Mouse (Mus musculus) kidney, adult 8-10 months (tissue): ENCODE measurements around the gene Arpin.

Source experiments
- DNase-seq, 2 experiments: peaks; one replicate each; pipeline ENCODE4 v3.0.0; 2022

Gene Arpin

DNA sequence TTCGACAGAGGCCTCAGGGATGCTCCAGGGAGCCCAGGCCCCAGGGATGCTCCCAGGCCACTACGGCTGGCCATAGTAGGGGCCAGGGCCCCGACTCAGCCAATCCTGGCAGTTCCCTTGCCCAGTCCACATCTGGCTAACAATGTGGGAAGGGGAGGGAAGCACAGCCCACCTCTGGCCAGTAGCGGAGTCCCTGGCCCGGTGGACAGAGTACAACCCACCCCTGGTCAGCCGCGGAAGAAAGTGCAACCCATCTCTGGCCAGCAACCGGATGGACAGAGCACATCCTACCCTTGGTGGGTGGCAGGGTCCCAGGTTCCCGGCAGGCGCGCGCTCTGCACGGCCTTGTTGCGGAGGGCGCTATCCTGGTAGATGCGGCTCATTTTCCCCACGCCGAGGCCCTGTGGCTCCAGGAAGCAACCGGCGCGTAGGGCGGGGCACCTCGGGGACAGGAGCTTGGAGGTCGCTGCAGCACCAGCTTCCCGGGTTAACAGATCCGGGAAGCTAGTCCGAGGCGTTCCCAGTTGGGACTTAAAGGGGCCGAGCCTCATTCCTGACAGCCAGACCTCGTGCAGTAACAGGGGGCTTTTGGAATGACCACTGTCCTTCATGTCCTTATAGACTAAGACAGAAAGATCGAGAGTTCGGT lies at the start of gene Arpin:
TSS of gene Arpin (minus strand) at position 498 of the 649 bp plus-strand sequence.
- peak; percentile 74 to 79 for DNase-seq

DNA sequence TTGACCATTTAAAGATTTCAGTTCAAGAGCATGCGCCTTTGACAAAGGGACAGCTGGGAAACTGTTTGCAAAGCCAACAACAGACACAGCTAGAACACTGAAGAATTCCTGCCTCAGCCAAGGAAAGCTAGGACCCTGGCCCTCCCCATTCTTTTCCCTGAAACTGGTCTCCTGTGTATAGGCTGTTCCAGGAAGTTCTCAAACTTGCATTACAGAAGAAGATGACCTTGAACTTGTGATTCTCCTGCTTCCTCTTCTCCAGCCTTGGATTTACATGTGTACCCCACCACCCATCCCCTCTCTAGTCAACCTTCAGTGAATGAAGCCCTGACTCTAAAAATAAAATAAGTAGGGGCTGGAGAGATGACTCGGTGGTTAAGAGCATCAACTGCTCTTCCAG lies 40.2 kb upstream of the Arpin start:
- no peak for DNase-seq

DNA sequence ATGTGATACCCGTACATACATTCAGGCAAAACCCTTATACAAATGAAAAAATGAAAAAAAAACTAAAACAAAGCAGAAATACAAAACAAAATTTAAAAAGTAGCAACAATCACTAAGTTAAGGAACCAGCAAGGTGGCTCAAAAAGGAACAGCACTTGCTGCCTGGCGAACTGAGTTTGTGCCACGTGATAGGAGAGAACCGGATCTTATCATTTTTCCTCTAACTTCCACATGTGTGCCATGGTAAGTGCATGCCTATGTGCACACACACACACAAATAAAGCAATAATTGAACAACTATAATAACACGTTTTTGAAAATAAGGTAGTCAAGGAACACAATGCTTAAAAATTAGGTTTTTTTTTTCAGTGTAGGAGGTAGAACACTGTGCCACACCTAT lies 37.0 kb upstream of the Arpin start:
- DNase-seq: no peak

DNA sequence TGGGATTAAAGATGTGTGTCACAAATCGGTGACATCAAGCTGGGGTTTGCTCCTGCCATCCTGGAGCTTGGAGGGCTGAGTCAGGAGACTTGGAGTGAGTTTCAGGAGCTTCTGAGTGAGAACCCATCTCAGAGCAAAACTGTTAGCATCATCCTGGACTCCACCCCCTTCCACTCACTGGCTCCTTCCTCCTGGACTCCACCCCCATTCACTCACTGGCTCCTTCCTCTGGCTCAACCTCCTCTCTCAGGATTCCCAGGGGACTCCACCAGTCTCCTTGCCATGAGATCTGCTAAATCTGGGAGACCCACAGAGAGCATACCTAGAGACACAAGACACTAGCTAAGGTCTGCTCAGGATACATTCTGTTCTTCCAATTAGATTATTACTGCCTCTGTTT lies 35.2 kb upstream of the Arpin start:
- DNase-seq: no peak

DNA sequence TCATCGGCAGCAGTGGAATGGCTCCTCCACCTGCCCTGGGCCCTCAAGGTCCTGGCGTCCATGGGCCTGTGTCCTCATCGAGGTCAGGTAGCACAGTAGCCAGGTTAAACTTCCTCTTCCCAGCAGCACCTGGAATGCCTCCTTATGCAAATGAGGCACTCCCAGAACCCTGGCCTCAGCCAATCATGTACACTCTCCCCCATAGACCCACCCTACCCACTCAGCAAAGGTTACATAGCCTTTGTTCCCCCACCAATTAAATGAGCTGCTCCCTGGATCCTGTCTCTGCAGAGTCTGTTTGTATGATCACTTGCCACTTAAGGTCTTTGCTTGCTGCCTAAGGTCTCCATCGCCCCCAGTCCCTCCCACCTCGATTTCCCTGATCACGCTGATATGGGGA lies 33.2 kb upstream of the Arpin start:
- no peak for DNase-seq

DNA sequence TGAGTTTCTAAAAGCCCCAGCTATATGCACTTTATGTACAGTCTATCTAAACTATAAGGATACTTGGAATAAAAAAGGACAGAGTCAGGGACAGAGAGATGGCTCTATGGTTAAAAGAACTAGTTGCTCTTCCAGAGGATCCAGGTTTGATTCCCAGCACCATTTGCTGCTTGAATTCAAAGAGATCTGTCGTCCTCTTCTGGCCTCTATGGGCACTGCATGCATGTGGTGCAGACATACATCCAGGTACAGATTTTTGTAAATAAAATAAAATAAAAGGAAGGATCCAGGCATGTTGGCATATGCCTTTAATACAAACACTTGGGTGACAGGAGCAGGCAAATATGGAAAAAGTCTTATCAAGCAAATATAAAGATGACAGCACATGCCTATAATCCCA lies 26.4 kb upstream of the Arpin start:
- no peak for DNase-seq

DNA sequence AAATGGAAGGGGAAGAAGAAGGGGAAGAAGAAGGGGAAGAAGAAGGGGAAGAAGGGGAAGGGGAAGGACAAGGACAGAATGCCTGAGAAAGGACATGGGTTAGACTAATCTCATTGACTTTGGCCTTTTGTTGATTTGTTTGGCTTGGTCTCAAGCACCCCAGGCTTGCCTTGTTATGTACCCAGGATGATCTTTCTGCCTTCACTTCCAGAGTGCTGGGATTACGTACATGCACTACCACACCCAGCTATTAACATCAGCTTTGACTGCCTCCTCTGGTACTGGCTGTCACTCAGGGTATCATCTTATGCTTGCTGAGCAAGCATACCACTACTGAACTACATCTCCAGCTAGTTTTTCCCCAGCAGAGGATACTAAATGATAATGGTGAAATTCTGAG lies 21.0 kb upstream of the Arpin start:
- DNase-seq: no peak

DNA sequence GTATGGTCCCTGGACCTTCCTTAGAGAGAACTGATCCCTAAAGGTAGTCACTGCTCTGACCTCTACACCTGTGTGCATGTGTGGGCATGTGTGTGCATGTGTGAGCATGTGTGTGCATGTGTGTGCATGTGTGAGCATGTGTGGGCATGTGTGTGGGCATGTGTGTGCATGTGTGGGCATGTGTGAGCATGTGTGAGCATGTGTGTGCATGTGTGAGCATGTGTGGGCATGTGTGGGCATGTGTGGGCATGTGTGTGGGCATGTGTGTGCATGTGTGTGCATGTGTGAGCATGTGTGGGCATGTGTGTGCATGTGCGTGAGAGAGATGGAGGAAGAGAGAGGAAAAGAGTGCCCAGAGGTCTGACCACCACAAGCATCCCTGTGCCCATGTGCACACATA lies 19.7 kb upstream of the Arpin start:
- DNase-seq: no peak

DNA sequence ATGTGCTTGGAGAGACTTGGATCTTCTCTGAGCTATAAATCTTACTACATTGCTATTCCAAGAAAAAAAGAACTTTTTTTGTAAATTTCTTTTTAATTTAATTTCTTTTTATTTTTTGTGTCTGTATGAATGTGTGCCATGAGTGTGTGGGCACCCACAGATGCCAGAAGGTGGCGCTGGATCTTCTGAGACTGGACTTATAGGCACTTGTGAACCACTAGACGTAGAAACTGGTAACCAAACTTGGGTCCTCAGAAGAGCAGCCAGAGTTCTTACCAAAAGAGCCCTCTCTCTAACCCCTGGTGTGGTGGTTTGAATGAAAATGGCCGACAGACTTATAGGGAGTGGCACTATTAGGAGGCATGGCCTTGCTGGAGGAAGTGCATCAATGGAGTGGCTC lies 15.9 kb upstream of the Arpin start:
- DNase-seq: no peak

DNA sequence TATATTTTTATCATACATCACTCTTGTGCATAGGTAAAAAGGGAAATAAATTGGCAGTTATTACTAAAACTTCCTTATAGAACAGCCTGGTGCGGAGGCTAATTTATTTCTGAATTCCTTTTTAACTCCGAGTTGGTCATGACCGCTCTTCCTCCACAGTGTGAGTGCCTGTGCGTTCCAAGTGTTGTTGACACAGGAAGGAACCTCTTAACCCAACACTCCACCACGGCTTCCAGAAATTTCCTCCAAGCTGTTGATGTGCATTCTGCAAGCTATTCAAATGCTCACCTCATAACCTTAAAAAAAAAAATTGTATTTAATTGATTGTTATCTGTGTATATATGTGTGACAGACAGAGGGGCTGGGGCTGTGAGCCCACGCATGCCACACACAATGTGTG lies 15.1 kb upstream of the Arpin start:
- DNase-seq: no peak

DNA sequence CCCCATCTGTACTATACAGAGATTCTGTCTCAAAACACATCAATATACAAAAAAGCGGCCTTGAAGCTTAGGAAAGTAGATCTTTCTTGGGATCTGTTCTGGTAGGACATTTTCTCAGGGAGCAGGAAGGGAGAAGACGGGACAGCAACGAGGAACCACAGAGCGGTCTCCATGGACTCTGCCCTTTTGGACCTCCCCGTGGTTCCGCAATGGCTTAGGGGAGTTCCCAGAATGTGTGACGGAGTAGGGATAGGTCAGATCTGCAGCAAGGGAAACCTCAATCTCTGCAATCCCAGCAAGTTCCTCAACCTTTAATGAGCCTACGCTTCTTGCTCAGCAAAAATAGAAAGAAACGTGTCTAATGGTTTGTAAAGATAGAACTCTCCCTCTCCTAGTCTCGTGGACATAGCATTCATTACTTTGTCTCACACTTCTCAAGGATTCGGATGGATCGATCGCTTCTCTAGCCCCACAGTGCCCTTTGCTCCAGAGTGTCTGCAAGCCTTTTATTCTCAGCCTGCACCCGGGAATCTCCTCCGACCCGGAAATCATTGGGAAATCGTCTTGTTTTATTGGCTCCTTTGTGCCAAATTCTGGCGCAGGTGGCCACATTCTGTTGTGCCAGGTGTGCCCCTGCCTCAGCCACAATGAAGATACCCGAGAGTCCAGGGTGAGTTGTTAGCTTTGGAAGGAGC lies 499 bp upstream of the Arpin start:
- peak; percentile 77 to 81 for DNase-seq

DNA sequence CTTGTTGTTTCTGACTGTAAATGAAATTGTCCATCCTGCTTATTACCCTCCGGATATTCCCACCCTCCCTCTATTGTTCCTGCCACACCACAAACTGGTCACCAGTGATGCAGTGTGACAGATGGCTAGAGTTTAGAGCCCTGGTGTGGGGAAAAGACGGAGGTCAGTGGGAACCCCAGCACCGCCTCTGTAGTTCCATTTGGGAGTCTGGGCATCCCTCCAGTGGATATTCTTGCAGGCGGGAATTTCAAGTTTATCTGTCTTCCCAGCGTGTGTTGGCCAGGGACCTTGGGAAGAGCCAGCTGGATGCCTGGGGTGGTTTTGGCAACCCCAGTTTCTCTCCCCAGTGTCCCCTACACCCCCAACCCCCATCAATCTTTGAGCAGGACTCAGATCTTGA lies 698 bp downstream of the Arpin start:
- DNase-seq: no peak

DNA sequence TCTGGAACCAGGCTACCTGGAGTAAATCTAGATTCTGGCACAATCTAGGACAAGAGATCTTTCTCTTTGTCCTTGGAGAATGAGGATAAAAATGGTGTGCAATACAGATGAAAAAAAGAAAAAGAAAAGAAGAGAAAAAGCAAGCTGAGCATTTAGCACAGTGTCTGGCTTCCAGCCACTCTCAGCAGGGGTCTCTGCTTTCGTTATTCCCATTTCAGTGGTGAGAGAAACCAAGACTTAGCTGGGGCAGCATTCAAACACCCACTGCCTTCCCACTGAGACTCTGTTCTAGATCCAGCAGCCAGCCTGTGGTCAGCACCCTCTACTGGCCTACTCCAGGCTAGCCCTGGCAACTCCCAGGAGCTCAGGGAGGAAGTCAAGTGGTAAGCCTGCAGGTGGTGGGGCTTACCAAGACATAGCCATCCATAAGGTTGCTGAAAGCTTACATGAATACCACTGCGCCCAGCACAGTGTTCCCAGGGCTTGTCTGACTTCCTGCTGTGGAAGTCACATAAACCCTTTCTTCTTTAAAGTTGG lies 6.6 kb downstream of the Arpin start:
- DNase-seq: no peak

DNA sequence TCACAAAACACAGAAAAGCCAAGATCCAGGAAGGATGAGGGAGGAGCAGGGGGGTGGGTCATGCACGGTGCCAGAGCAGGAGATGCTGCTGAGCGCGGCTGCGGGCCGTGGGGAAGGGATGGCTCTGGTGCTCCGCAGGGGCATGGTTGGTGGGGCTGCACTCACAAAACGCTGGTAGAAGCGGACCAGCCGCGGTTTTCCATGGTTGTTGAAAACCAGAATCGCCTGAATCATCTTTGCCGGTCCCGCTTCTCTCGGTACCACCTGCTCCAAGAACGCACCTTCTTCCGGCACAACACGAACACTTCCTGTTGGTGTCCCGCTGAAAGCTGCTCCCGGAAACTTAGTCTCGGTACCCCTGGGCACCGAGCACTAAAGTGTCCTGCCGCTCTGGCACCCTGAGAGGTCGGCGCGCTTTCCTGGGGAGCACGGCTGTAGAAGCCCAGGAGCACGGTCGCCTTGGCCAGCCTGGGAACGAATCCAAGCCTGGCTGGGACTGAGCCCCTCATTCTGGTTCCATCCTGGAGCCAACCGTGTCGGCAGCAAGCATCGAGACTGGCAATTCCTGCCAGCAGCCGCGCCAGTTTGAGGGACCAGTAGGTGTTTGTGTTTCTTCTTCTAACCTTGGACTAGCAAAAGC lies 14.7 kb downstream of the Arpin start, which contains the start of gene Ap3s2:
TSS of gene Ap3s2 (minus strand) at position 306 of the 640 bp plus-strand sequence.
- peak; percentile 87 to 92 for DNase-seq

DNA sequence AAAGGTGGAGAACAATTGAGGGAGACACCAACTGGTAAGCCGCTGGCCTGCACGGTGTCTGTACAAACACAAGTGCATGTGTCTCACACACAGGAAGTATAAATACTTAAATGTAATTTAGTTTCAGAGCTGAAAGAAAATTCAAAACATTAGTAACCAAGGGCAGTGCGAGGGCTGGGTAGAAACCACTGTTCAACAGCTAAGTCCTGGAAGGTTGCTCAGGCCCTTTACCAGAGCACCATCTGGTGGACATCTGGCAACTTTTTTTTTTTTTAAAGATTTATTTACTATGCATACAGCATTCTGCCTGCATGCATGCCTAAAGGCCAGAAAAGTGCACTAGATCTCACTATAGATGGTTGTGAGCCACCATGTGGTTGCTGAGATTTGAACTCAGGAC lies 20.6 kb downstream of the Arpin start:
- DNase-seq: peak; percentile 22 to 33

DNA sequence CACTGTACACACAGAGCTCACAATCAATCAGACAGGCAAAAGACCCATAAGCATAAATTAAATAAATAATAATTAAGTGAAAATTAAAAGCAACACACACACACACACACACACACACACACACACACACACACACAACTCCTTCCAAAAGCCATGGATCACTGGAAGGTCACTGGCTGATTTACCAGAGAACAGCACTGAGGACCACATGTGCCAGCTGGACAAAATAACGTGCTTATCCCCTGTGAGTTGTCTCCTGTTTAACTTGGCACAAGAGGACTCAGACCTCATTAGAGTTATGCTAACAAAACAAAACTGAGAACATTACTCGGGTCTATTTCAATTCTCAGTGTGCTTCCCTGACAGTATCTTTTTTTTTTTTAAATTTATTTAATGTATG lies 27.8 kb downstream of the Arpin start:
- no peak for DNase-seq

DNA sequence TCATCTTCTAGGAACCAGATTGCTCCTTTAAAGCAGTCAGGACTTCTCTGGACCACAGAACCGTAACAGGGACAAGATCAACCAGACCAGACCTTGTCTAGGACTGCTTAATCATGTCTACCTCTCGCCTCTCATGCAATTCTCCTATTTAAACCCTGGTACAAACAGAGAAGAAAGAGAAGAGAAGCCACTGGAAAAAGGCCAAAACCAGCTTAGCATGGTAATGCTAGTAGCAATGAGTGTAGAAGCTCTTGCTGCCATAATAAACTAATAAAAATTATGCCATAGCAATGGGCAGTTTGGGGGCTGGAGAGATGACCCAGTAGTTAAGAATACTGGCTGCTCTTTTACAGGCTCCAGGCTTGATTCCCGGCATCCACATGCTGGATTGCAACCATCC lies 28.2 kb downstream of the Arpin start:
- DNase-seq: no peak

DNA sequence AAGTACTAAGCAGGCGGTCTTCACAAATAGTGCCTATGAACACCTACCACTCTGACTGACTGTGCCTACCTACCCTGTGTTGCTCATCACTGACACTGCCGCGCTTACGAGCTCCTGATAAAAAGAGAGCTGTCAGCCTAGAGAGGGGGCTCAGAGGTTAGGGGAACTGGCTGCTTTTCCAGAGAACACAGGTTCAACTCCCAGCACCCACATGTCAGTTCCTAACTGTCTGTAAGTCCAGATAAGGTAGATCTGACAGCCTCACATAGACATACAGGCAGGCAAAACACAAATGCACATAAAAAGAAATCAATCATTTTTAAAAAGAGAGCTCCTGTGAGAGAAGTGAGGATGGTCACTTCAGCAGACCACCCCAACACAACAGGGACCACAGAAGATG lies 30.0 kb downstream of the Arpin start:
- DNase-seq: no peak

DNA sequence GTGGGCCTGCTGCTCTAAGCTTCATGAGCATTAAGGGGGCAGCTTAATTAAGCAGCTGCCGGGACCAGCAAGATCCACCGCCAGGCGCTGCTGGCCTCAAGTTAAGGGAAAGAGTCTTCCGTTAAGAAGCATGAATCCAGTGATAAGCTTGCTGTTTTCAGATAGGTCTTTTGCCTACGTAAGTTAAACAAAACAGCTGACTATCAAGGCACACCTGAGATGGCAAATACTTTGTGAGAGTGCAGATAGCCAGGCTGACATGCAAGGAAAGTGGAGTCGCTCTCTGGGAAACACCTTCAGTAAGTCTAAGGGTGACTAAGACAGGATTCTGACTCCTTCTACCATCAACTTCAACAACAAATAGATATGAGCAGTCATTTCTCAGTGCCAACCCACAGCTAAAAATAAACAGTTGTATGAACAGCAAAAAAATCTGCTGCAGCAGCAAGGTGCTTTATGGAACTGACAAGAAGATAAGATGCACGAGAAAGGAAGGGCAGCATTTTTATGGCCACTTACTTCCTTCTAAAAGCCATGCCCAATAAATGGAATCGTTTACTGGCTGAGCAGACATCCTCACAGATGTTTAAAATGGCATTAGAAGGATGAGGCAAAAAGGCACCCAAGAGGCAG lies 31.9 kb downstream of the Arpin start:
- no peak for DNase-seq

DNA sequence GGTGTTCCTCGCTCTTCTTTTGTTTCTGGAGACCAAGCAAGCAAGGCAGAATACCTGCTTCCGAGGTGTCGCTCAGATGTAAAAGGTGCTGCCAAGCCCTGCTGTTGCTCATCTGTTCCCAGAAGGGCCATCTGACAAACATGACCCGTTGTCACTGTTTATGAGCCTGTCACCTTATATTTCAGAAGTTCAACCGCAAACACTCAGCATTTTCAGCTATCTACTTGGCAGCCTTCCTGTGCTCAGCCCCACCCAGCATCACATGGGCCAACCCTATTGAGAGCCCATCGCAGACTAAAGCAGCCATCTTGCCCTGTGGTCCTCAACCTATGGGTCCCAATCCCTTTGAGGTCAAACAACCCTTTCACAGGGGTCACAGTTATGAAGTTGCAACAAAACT lies 34.4 kb downstream of the Arpin start:
- DNase-seq: no peak

DNA sequence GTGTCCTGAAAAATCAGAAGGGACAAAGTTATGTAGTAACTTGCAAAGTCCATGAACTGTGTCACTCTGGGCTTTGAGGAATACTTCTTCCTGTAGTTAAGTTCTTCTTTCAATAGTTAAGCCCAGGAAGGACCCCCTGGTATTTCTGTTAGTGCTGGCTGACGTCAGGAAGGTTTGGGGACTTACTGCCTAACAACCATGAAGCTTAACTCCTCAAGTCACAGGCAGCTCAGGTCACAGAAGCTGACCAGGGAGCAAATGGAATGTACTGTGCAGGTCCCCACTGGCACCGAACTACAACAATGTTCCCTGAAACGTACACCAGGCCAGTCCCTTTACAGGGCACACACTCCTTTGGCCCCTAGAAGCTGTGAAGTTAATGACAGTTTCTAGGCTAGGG lies 39.9 kb downstream of the Arpin start:
- peak in 1 of 2 experiments; percentile 23 for DNase-seq

DNA sequence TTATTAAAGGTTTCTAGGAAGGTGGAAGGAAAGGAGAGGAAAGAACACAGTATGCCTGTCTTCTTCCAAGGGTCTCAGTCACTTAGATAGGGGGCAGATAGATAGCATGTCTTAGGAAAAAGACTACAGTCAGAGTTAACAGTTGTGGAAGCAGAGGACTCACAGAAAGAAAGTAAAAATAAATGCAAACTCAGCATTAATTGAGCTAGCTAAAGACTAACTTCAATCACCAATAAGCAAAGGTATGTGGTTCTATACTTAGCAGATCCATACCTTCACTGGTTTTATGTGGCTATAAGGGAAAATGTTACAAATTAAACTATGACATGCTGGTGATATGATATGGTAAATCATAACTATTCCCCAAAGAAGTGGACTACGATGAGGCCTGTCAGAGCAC lies 40.4 kb downstream of the Arpin start:
- no peak for DNase-seq

DNA sequence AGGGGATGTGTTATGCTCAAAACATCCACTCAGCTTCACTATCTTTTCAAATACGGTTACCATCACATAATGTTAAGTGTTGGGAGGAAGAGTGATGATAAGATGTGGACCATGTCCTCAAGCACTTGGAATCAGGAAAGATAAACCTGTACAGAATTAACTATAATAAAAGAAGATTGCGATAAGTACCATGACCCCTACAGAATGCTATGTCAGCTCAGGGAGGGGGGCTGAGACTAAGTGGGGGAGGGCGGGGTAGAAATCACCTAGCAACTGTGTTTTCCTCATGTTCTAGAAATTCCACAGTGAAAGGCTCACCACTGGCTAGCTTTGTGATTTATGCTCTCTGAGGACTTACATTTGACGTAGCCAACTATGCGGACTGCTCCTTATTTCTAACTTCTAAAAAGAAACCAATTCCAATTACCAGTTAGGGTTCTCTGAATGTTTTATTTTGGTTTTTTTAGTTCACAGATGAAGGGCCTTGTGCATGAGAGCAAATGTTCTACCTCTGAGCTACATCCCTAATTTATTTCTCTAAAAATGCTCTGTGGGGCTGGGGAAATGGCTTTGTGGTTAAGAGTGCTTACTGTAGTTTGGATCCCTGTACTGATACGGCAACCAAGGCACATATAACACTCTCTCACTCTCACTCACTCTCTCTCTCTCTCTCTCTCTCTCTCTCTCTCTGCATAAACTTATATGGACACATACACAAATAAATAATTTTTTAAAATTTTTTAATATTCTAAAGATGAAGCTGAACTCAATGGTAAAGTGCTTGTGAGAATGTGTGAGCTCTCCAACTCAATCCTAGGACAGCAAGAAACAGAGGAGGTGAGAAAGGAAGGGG lies 42.4 kb downstream of the Arpin start:
- DNase-seq: no peak
